Mouse (Mus musculus): Measurements from ENCODE around the gene Ddah2. TPM values are rescaled to one million over a fixed set of nuclear protein-coding genes. Genes with fewer than 3 reads are reported as not detected.

Ddah2 gene
- total and polyA plus RNA-seq, 2 experiments from 2014 or later: 97.1 to 128 TPM

GRCm38 (mm10) chr17:35019894-35020293, 38.9 kb upstream of the Ddah2 start:
- ATAC-seq (ENCODE audit: insufficient read depth, low read depth): no peak
- H3K36me3 ChIP-seq (replicated peaks; ENCODE audit: control insufficient read depth, insufficient read depth, low read length): peaks cover 7% of the 10 kb centered on the region; the same call in 1 of the 2 replicates
- WGBS: 76% methylated on average over 11 of the region's 11 CpGs
- H3K9me3 ChIP-seq (replicated peaks; ENCODE audit: control insufficient read depth, low read length): no peaks in the 10 kb centered on the region
- no peak overlapping the region for H3K4me2 ChIP-seq (ENCODE audit: low read depth, low read length)
- TF ChIP-seq EP300 (IDR thresholded peaks at IDR 0.05; ENCODE audit: low read depth) (no peak), CTCF (IDR thresholded peaks at IDR 0.05; ENCODE audit: low read depth) (no peak)
- no peak for DNase-seq (ENCODE audit: low spot score)
- H3K9ac ChIP-seq (replicated peaks; ENCODE audit: low read depth, low read length): no peak overlapping the region
- H3K4me1 ChIP-seq (ENCODE audit: control insufficient read depth, insufficient read depth): peaks cover 11% of the 10 kb centered on the region
- no peak overlapping the region for H3K4me3 ChIP-seq (ENCODE audit: low read depth, low read length)
- H3K27ac ChIP-seq (ENCODE audit: low read depth): no peak overlapping the region
- no peaks in the 10 kb centered on the region for H3K27me3 ChIP-seq (ENCODE audit: control insufficient read depth, insufficient read depth, low read length)

GRCm38 (mm10) chr17:35020551-35020950, 38.3 kb upstream of the Ddah2 start:
- no peak for ATAC-seq (ENCODE audit: insufficient read depth, low read depth)
- no peak overlapping the region for H3K9ac ChIP-seq (replicated peaks; ENCODE audit: low read depth, low read length)
- peaks cover 1% of the 10 kb centered on the region; the same call in 1 of the 2 replicates for H3K36me3 ChIP-seq (replicated peaks; ENCODE audit: control insufficient read depth, insufficient read depth, low read length)
- no peak for DNase-seq (ENCODE audit: low spot score)
- H3K4me2 ChIP-seq (ENCODE audit: low read depth, low read length): no peak overlapping the region
- peaks cover 11% of the 10 kb centered on the region for H3K4me1 ChIP-seq (ENCODE audit: control insufficient read depth, insufficient read depth)
- 81% methylated on average over 8 of the region's 8 CpGs for WGBS
- H3K9me3 ChIP-seq (replicated peaks; ENCODE audit: control insufficient read depth, low read length): no peaks in the 10 kb centered on the region
- H3K4me3 ChIP-seq (ENCODE audit: low read depth, low read length): no peak overlapping the region
- 0 out of 2 replicates have a peak, but pooled peaks cover 1% of the 10 kb centered on the region for H3K27me3 ChIP-seq (ENCODE audit: control insufficient read depth, insufficient read depth, low read length)
- TF ChIP-seq EP300 (IDR thresholded peaks at IDR 0.05; ENCODE audit: low read depth) (no peak), CTCF (IDR thresholded peaks at IDR 0.05; ENCODE audit: low read depth) (no peak)
- H3K27ac ChIP-seq (ENCODE audit: low read depth): no peak overlapping the region

GRCm38 (mm10) chr17:35021163-35021808, 37.5 kb upstream of the Ddah2 start:
- Histone ChIP-seq H3K4me1 (ENCODE audit: control insufficient read depth, insufficient read depth) (peaks cover 7% of the 10 kb centered on the region), H3K4me2 (ENCODE audit: low read depth, low read length) (peak overlapping the region; percentile 40), H3K27me3 (ENCODE audit: control insufficient read depth, insufficient read depth, low read length) (0 out of 2 replicates have a peak, but pooled peaks cover 3% of the 10 kb centered on the region), H3K9ac (replicated peaks; ENCODE audit: low read depth, low read length) (no peak overlapping the region), H3K36me3 (replicated peaks; ENCODE audit: control insufficient read depth, insufficient read depth, low read length) (no peaks in the 10 kb centered on the region), H3K9me3 (replicated peaks; ENCODE audit: control insufficient read depth, low read length) (no peaks in the 10 kb centered on the region), H3K27ac (ENCODE audit: low read depth) (peak overlapping the region; percentile 88), H3K4me3 (ENCODE audit: low read depth, low read length) (no peak overlapping the region)
- peak; percentile 76 for DNase-seq (ENCODE audit: low spot score)
- TF ChIP-seq CTCF (IDR thresholded peaks at IDR 0.05; ENCODE audit: low read depth) (peak; percentile 99), EP300 (IDR thresholded peaks at IDR 0.05; ENCODE audit: low read depth) (no peak; the same call in 1 of the 2 replicates)
- peak; percentile 34 for ATAC-seq (ENCODE audit: insufficient read depth, low read depth)
- WGBS: 6% methylated on average over 16 of the region's 17 CpGs

GRCm38 (mm10) chr17:35021842-35022477, 36.9 kb upstream of the Ddah2 start:
- H3K9me3 ChIP-seq (replicated peaks; ENCODE audit: control insufficient read depth, low read length): no peaks in the 10 kb centered on the region
- no peaks in the 10 kb centered on the region for H3K36me3 ChIP-seq (replicated peaks; ENCODE audit: control insufficient read depth, insufficient read depth, low read length)
- TF ChIP-seq CTCF (IDR thresholded peaks at IDR 0.05; ENCODE audit: low read depth): peak; percentile 33
- TF ChIP-seq EP300 (IDR thresholded peaks at IDR 0.05; ENCODE audit: low read depth): no peak; the same call in 1 of the 2 replicates
- peak; percentile 76 for DNase-seq (ENCODE audit: low spot score)
- 23% methylated on average over 6 of the region's 6 CpGs for WGBS
- peak overlapping the region; percentile 88 for H3K27ac ChIP-seq (ENCODE audit: low read depth)
- H3K4me1 ChIP-seq (ENCODE audit: control insufficient read depth, insufficient read depth): no peaks in the 10 kb centered on the region; the same call in 1 of the 2 replicates
- peak; percentile 78 for ATAC-seq (ENCODE audit: insufficient read depth, low read depth)
- 0 out of 2 replicates have a peak, but pooled peaks cover 3% of the 10 kb centered on the region for H3K27me3 ChIP-seq (ENCODE audit: control insufficient read depth, insufficient read depth, low read length)
- H3K9ac ChIP-seq (replicated peaks; ENCODE audit: low read depth, low read length): no peak overlapping the region
- H3K4me2 ChIP-seq (ENCODE audit: low read depth, low read length): peak overlapping the region; percentile 40; the same call in 1 of the 2 replicates
- H3K4me3 ChIP-seq (ENCODE audit: low read depth, low read length): no peak overlapping the region

GRCm38 (mm10) chr17:35022541-35023060, 36.2 kb upstream of the Ddah2 start:
- Histone ChIP-seq H3K4me2 (ENCODE audit: low read depth, low read length) (no peak overlapping the region), H3K27ac (ENCODE audit: low read depth) (peak overlapping the region; percentile 88), H3K27me3 (ENCODE audit: control insufficient read depth, insufficient read depth, low read length) (0 out of 2 replicates have a peak, but pooled peaks cover 3% of the 10 kb centered on the region), H3K36me3 (replicated peaks; ENCODE audit: control insufficient read depth, insufficient read depth, low read length) (no peaks in the 10 kb centered on the region), H3K4me3 (ENCODE audit: low read depth, low read length) (no peak overlapping the region), H3K9me3 (replicated peaks; ENCODE audit: control insufficient read depth, low read length) (no peaks in the 10 kb centered on the region), H3K9ac (replicated peaks; ENCODE audit: low read depth, low read length) (no peak overlapping the region), H3K4me1 (ENCODE audit: control insufficient read depth, insufficient read depth) (no peaks in the 10 kb centered on the region; the same call in 1 of the 2 replicates)
- WGBS: 86% methylated on average over 8 of the region's 8 CpGs
- TF ChIP-seq EP300 (IDR thresholded peaks at IDR 0.05; ENCODE audit: low read depth) (no peak), CTCF (IDR thresholded peaks at IDR 0.05; ENCODE audit: low read depth) (no peak)
- DNase-seq (ENCODE audit: low spot score) (no peak), ATAC-seq (ENCODE audit: insufficient read depth, low read depth) (no peak)

Measured in heart, postnatal 0 days (tissue).